Comparison of ENCODE assay signal across 10 mouse cellular contexts in the genomic region with DNA sequence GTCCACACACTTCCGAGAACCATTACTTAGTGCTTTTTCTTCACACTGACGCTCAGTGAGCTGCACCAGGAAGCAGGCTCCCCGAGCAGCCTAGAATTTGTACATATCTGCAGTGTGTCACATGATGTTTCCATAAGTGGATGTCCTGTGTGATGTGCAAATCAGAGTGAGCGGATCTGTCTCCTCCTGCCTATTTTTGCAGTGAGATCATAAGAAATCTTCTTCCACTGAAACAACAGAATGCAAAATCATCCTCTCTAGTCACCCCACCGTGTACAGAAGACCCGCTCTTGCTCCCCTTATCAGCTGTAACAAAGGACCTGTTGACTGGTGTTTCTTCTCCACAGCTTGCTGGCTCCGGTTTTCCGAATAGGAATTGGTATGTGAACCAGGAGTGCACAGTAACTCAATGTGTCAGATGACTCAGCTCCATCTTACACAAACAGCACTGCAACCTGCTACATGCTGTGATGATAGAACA. TPM values are rescaled to one million over a fixed set of nuclear protein-coding genes. Genes with fewer than 3 reads are reported as not detected.
DNase-seq lines count a peak whose midpoint lies in the region; ATAC-seq lines count a peak whose summit lies in the region.
"Had no signal": no experiment of that assay in that cellular context is flagged by ENCODE, and none has a peak within 500 bp of the region (broad histone marks: within the 10 kb centered on the region; RNA-seq: fewer than 3 reads in every experiment).

No protein-coding gene starts in this region.

- peak; percentile 21 to 29 for DNase-seq in heart, adult 9 months (ENCODE audit: low spot score in 2 of 2)
- DNase-seq in heart, postnatal 14 days: no peak
- peak; percentile 50 for DNase-seq in right cerebral cortex, adult 18-20 months
- DNase-seq in right cerebral cortex, postnatal 14 days: no peak
- DNase-seq in telencephalon, adult 2 months (ENCODE audit: low read depth, low spot score): peak; percentile 62
- no peak for DNase-seq in retina, postnatal 1 day
- no peak for DNase-seq in kidney, adult 18-20 months
- DNase-seq: kidney, adult 11 months; lung, adult 18-20 months had no signal

- H3K4me2 ChIP-seq in hindbrain, embryonic 16.5 days (ENCODE audit: low read length): peak overlapping the region; percentile 56

- WGBS in hindbrain, embryonic 16.5 days: 56% methylated on average over 8 of the region's 8 CpGs

- H3K9me3 ChIP-seq in hindbrain, embryonic 16.5 days (ENCODE audit: control insufficient read depth, low read length): no peaks in the 10 kb centered on the region

- no peaks in the 10 kb centered on the region for H3K27me3 ChIP-seq in hindbrain, embryonic 16.5 days (replicated peaks; ENCODE audit: control insufficient read depth, insufficient read depth, low read length)

- H3K27ac ChIP-seq in hindbrain, embryonic 16.5 days (ENCODE audit: low read depth, low read length): no peak overlapping the region; the same call in 1 of the 2 replicates

- no peak for ATAC-seq in hindbrain, embryonic 16.5 days

- H3K4me1 ChIP-seq in hindbrain, embryonic 16.5 days (ENCODE audit: control insufficient read depth, insufficient read depth, low read depth, low read length): peaks cover 15% of the 10 kb centered on the region

- H3K9ac ChIP-seq in hindbrain, embryonic 16.5 days (ENCODE audit: low read depth, low read length): no peak overlapping the region

- no peak overlapping the region for H3K4me3 ChIP-seq in hindbrain, embryonic 16.5 days (ENCODE audit: low read length)

- no peaks in the 10 kb centered on the region for H3K36me3 ChIP-seq in hindbrain, embryonic 16.5 days (ENCODE audit: control insufficient read depth, insufficient read depth, low read length)

- intact Hi-C loops in heart, postnatal 14 days (cut with DNase I): no loop called here

RNA-seq across cellular contexts. Expression of a gene that starts 46.0 kb away (rescaled TPM):
- total RNA-seq in heart, postnatal 14 days (2021): 10 to 100 TPM; 62.5 to 68.3 TPM
- polyA plus RNA-seq in hindbrain, embryonic 16.5 days (2015; fragmentation: Nextera tagmentation; extraction: Ambion mirVana): 199 and 204 TPM in 2 replicates

Comparison
In these comparisons a context has a peak if more than half of its experiments do, and no peak if none do; other contexts are left out.
1. DNase-seq: peak in heart, adult 9 months (2 of 2), right cerebral cortex, adult 18-20 months (single experiment) and telencephalon, adult 2 months (single experiment); none in heart, postnatal 14 days (0 of 2), right cerebral cortex, postnatal 14 days (single experiment), retina, postnatal 1 day (single experiment) and kidney, adult 18-20 months (single experiment).